Mouse (Mus musculus) hindbrain, embryonic 13.5 days (tissue): ENCODE data around the gene Grip1. TPM values are rescaled to one million over a fixed set of nuclear protein-coding genes. Genes with fewer than 3 reads are reported as not detected.

Experiments used
- ATAC-seq: fragments of 200-750 bp; cut with Nextera tagmentation; 2 replicates; pipeline ENCODE4 v1.8.0; 2017; ENCODE audit warnings: moderate TSS enrichment; ENCODE audit not compliant: low FRiP score
- H3K27ac ChIP-seq: fragments of 300-500 bp; sonication (generic); 2 replicates; pipeline ENCODE4 v1.5.1; 2015; ENCODE audit warnings: inconsistent platforms, mild to moderate bottlenecking, moderate library complexity
- H3K27me3 ChIP-seq: fragments of 300-500 bp; sonication (generic); 2 replicates; pipeline ENCODE4 v1.6.1; 2015; ENCODE audit warnings: mild to moderate bottlenecking, inconsistent platforms
- H3K36me3 ChIP-seq: fragments of 300-500 bp; sonication (generic); 2 replicates; pipeline ENCODE4 v1.6.1; 2015; ENCODE audit warnings: mild to moderate bottlenecking, inconsistent platforms
- H3K4me1 ChIP-seq: fragments of 300-500 bp; sonication (generic); replicated peaks from 2 replicates; pipeline ENCODE4 v1.6.1; 2015; ENCODE audit warnings: inconsistent platforms
- H3K4me2 ChIP-seq: fragments of 300-500 bp; sonication (generic); 2 replicates; pipeline ENCODE4 v1.6.1; 2015; ENCODE audit warnings: inconsistent platforms, mild to moderate bottlenecking, moderate library complexity
- H3K4me3 ChIP-seq: fragments of 300-500 bp; sonication (generic); 2 replicates; pipeline ENCODE4 v1.5.1; 2015; ENCODE audit warnings: mild to moderate bottlenecking, inconsistent platforms
- H3K9ac ChIP-seq: fragments of 300-500 bp; sonication (generic); 2 replicates; pipeline ENCODE4 v1.6.1; 2015; ENCODE audit warnings: mild to moderate bottlenecking, inconsistent platforms
- H3K9me3 ChIP-seq: fragments of 300-500 bp; sonication (generic); 2 replicates; pipeline ENCODE4 v1.6.1; 2016; ENCODE audit warnings: inconsistent platforms
- WGBS: fragments of 180-500 bp; shearing (Covaris S2); methylation state at CpG from one replicate; pipeline ENCODE4 v1.1.7; 2015; 5-methylcytosine and 5-hydroxymethylcytosine counted together
- polyA plus RNA-seq: library from polyadenylated mRNA; unstranded; fragments of >200 nt; fragmentation: Nextera tagmentation; extraction: Ambion mirVana; gene quantifications from 2 replicates; pipeline ENCODE4 v1.2.1, GENCODE M21; 2015

Grip1 gene
- polyA plus RNA-seq, 1 experiment from 2014 or later, result 17.7 TPM

DNA sequence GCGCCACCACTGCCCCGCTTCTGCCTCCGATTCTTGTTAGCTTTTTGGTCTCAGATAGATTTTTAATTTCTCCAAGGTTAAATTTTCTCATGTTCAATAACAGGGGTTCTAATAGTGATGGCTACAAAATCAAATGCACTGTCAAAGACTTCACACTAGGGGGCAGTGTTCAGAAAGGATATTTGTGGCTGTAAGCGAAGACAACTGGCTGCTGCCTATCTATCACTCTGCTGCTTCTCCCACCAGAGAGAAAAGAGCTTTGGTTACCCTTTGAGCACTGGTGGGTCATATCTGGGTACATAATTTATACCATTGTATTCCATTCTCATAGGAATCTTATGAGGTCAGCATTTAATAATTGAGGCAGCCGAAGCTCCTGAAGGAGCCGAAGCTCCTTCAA lies 431.9 kb downstream of the Grip1 start:
- no peak overlapping the region for H3K4me2 ChIP-seq
- no peaks in the 10 kb centered on the region for H3K36me3 ChIP-seq
- H3K27me3 ChIP-seq, result no peaks in the 10 kb centered on the region
- no peaks in the 10 kb centered on the region for H3K9me3 ChIP-seq
- WGBS, result 74% methylated on average over 6 of the region's 6 CpGs
- H3K9ac ChIP-seq, result no peak overlapping the region
- H3K4me1 ChIP-seq, result 0 out of 2 replicates have a peak, but pooled peaks cover 9% of the 10 kb centered on the region
- H3K4me3 ChIP-seq, result no peak overlapping the region
- ATAC-seq, result no peak
- no peak overlapping the region for H3K27ac ChIP-seq

DNA sequence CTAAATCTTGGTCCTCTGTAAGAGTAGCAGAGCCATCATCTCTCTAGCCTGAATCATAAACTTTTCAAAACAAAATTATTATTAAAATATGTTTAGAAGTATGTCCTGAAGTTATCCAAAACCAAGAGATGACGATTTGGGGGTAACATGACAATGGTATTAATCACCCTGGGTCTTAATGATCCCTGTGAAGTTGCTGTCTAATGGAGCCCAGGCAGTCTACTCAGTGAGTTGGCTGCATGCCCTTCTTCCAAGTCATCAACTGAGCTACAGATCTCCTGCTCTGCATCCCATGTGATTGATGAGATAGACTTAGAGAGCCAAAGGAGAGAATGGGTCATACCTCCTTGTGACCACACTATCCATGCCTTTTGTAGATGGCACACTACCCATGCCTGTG lies 433.1 kb downstream of the Grip1 start:
- H3K27ac ChIP-seq, result no peak overlapping the region
- WGBS, result 86% methylated on average over 1 of the region's 1 CpGs
- no peak for ATAC-seq

DNA sequence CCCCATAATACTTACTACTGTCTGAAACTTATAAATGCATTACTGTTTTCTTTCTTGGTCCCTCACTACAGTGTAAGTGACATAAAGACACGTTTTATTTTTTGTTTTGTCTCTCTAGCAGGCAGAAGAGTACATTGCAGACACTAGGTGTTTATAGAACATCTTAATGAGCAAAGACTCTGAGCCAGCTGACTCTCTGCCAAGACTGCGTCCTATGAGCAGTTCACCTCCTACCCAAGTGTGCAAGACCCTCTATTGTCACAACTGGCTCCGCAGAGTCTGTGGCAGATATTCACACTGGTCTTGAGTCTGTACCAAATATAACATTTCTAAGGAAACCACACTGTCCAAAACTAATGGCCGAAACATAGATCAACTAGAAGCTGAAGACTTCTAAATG lies 449.1 kb downstream of the Grip1 start:
- H3K4me2 ChIP-seq, result no peak overlapping the region
- H3K4me1 ChIP-seq, result 0 out of 2 replicates have a peak, but pooled peaks cover 3% of the 10 kb centered on the region
- H3K9ac ChIP-seq, result no peak overlapping the region
- H3K9me3 ChIP-seq, result peaks cover 3% of the 10 kb centered on the region
- no peak for ATAC-seq
- 73% methylated on average over 4 of the region's 4 CpGs for WGBS
- H3K27ac ChIP-seq, result no peak overlapping the region
- H3K27me3 ChIP-seq, result no peaks in the 10 kb centered on the region
- H3K36me3 ChIP-seq, result peaks cover 13% of the 10 kb centered on the region
- H3K4me3 ChIP-seq, result no peak overlapping the region

More for the DNA sequence above, 433.1 kb downstream of the Grip1 start:
- H3K27me3 ChIP-seq, result no peaks in the 10 kb centered on the region
- H3K4me2 ChIP-seq, result no peak overlapping the region
- H3K4me1 ChIP-seq, result 0 out of 2 replicates have a peak, but pooled peaks cover 3% of the 10 kb centered on the region
- H3K36me3 ChIP-seq, result peaks cover 5% of the 10 kb centered on the region
- no peak overlapping the region for H3K9ac ChIP-seq
- no peak overlapping the region for H3K4me3 ChIP-seq
- H3K9me3 ChIP-seq, result peaks cover 8% of the 10 kb centered on the region

DNA sequence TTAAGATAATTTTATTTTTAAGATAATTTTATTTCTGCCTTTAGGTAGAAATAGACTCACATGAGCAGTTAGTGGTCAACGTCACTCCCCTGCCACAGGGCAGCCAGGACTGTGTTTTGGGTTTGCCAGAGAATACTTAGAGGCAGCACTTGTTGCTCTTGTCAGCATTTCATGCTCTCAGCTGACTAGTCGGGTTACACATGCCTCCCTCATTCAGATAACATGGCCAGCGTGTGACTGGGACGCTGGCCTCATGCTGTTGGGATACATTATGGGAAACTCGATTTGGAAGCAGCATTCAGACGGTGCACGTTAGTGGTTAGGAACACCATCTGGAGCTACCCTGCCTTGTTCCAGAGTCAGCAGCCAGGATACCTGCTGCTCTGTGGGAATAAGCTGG lies 453.2 kb downstream of the Grip1 start:
- ATAC-seq, result no peak
- Histone ChIP-seq H3K9me3 (no peaks in the 10 kb centered on the region), H3K27ac (no peak overlapping the region), H3K36me3 (no peaks in the 10 kb centered on the region), H3K9ac (no peak overlapping the region), H3K4me2 (no peak overlapping the region), H3K27me3 (no peaks in the 10 kb centered on the region), H3K4me1 (peaks cover 3% of the 10 kb centered on the region; the same call in 1 of the 2 replicates), H3K4me3 (no peak overlapping the region)
- WGBS, result 63% methylated on average over 7 of the region's 7 CpGs

DNA sequence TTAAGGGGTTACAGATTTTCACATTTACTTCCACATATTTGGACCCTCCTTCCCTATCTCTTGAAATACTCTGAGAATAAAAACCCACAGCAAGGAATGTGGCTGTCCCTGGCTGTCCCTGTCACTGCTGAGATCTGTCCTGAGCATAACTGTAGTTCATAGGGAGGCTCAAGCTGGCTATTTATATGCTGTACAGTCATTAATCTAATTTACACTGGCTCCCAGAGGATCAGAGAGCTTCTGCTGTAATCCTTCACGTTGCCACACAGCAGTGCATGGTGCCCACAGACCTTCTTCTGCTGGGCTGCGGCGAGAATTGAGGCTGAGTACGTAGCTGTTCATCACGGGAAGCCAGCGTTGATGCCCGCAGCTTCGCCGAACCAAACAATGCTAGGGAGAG lies 464.4 kb downstream of the Grip1 start:
- Histone ChIP-seq H3K9me3 (no peaks in the 10 kb centered on the region), H3K27ac (peak overlapping the region; percentile 68), H3K27me3 (no peaks in the 10 kb centered on the region), H3K4me2 (no peak overlapping the region; the same call in 1 of the 2 replicates), H3K4me1 (peaks cover 8% of the 10 kb centered on the region; the same call in 1 of the 2 replicates), H3K4me3 (no peak overlapping the region), H3K36me3 (no peaks in the 10 kb centered on the region), H3K9ac (no peak overlapping the region)
- WGBS, result 58% methylated on average over 9 of the region's 9 CpGs
- 0 out of 2 replicates have a peak, but pooled peaks have one; percentile 59 for ATAC-seq

DNA sequence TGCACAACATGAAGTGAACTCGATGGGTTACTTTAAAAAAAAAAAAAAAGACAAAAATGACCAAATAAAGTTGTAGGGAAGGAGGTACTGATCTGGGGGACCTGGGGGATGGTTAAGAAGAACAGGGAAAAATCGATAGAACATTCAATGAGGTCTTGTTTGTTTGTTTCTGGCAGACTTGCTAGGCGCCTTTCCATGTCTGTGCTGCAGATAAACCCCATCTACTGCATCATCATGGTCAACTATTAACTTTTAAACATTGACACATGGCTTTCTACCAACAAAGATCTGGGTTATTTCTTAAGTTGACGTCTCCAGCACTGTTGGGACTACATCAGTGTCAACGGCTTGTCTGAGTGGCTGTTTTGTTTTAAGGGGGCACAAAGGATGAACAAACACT lies 474.3 kb downstream of the Grip1 start:
- Histone ChIP-seq H3K27me3 (no peaks in the 10 kb centered on the region), H3K27ac (no peak overlapping the region), H3K36me3 (peaks cover 10% of the 10 kb centered on the region), H3K4me1 (peaks cover 13% of the 10 kb centered on the region), H3K9me3 (no peaks in the 10 kb centered on the region), H3K9ac (no peak overlapping the region), H3K4me3 (no peak overlapping the region), H3K4me2 (no peak overlapping the region)
- 92% methylated on average over 5 of the region's 5 CpGs for WGBS
- no peak for ATAC-seq

DNA sequence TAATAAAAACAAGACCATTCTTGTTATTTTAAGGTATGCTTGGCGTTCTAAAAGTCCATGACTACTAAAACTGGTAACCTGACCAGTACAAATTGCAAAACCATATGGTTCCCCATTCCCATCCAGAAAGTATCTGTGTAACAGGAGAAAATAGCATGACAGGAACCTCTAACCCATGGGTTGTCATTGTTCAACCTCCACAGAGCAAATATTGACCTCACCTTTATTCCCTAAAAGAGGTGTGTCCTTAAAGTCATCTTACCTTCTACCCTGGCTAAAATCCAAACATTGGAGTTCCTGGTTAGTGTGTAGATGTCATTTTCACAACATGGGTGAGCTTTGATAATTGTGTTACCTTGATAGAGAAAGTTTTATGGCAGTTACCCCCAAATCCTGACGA lies 475.3 kb downstream of the Grip1 start:
- H3K27ac ChIP-seq, result no peak overlapping the region
- 90% methylated on average over 2 of the region's 2 CpGs for WGBS
- ATAC-seq, result no peak
- H3K4me1 ChIP-seq, result peaks cover 13% of the 10 kb centered on the region
- no peak overlapping the region for H3K9ac ChIP-seq
- no peak overlapping the region for H3K4me2 ChIP-seq
- peaks cover 11% of the 10 kb centered on the region for H3K36me3 ChIP-seq
- no peaks in the 10 kb centered on the region for H3K9me3 ChIP-seq
- no peaks in the 10 kb centered on the region for H3K27me3 ChIP-seq
- H3K4me3 ChIP-seq, result no peak overlapping the region

DNA sequence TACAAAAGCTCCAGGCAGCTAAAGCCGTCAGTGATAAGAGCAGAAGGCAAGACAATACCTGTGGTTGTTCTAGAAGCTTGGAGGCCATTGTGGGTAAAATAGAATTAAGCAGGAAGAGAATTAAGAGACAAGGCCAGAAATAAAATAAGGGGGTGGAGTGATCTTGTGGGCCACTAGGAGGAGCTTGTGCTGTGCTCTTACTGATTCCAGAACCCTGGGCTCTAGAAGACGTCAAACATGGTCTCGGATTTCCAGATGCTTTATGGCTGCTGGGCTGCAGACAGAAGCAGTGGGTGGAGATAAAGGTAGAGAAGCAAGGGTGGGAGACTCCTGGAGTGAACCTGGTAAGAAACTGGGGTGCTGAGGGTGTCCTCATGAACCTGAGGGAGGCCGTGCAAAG lies 479.2 kb downstream of the Grip1 start:
- no peak overlapping the region for H3K4me2 ChIP-seq
- no peaks in the 10 kb centered on the region for H3K27me3 ChIP-seq
- 68% methylated on average over 4 of the region's 4 CpGs for WGBS
- peaks cover 11% of the 10 kb centered on the region for H3K36me3 ChIP-seq
- no peak for ATAC-seq
- no peak overlapping the region for H3K9ac ChIP-seq
- 0 out of 2 replicates have a peak, but pooled peaks cover 5% of the 10 kb centered on the region for H3K4me1 ChIP-seq
- no peaks in the 10 kb centered on the region for H3K9me3 ChIP-seq
- no peak overlapping the region for H3K4me3 ChIP-seq
- no peak overlapping the region for H3K27ac ChIP-seq

DNA sequence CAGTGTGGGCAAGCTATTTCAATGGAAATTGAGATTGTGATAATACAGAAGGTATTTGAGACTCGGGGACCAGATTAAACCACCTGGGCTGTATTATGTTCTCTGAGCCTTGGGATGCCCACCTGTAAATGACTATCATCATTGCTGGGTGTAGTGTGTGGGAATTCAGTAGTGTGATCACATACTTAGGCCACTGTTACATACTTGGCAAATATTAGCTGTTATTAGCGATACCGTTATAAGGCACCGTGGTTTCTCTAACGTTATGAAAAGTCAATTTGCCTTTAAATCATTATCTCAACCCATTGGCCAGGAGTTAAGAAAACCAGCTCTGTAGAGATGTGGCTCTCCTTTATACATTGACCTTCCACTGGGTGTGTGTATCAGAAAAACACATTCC lies 479.7 kb downstream of the Grip1 start:
- H3K4me3 ChIP-seq, result no peak overlapping the region
- H3K4me1 ChIP-seq, result 0 out of 2 replicates have a peak, but pooled peaks cover 5% of the 10 kb centered on the region
- no peak for ATAC-seq
- WGBS, result 95% methylated on average over 5 of the region's 5 CpGs
- H3K9me3 ChIP-seq, result no peaks in the 10 kb centered on the region
- no peak overlapping the region for H3K9ac ChIP-seq
- no peak overlapping the region for H3K27ac ChIP-seq
- peaks cover 11% of the 10 kb centered on the region for H3K36me3 ChIP-seq
- no peaks in the 10 kb centered on the region for H3K27me3 ChIP-seq
- no peak overlapping the region for H3K4me2 ChIP-seq

DNA sequence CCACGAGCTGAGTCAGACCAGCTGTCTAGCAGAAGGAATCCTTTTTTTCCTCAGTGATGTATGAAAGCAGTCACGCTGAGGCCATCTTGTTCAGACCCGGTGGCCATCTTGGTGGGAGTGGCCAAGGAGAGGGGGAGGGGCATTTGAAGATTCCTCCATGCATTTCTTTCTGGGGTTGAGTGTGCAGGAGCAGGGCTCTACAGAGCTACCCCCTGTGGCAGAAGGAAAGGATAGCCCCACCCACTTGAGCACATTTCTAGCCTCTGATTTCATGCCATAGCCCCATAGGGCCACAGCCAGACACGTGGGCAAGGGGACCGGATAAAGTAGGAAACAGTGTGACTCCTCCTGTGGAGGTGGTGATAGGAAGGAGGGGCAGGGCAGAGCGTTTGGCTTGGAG lies 481.6 kb downstream of the Grip1 start:
- no peak for ATAC-seq
- H3K4me1 ChIP-seq, result no peaks in the 10 kb centered on the region
- H3K4me3 ChIP-seq, result no peak overlapping the region
- no peaks in the 10 kb centered on the region for H3K9me3 ChIP-seq
- H3K9ac ChIP-seq, result no peak overlapping the region
- H3K36me3 ChIP-seq, result peaks cover 11% of the 10 kb centered on the region
- H3K27ac ChIP-seq, result no peak overlapping the region
- no peak overlapping the region for H3K4me2 ChIP-seq
- no peaks in the 10 kb centered on the region for H3K27me3 ChIP-seq
- 81% methylated on average over 6 of the region's 6 CpGs for WGBS

DNA sequence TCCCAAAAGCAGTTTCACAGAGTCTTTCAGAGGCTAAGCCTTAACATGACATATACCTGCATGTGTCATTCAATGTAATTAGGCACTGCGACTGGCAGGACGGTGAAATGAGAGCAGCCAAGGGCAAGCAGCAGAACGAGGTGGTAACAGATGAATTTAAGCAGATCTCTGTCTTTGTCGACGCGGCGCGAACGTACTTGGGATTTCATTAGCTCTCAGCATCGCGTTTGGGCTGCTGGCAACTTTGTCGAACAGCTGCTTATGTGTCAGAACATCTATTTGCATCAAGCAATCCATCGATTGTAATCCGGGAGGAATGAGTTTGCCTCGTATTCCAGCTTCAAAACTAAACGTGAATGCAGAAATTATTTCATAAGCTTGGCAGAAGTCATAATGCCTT lies 483.9 kb downstream of the Grip1 start:
- no peak overlapping the region; the same call in 1 of the 2 replicates for H3K27ac ChIP-seq
- 65% methylated on average over 16 of the region's 16 CpGs for WGBS
- no peak overlapping the region for H3K9ac ChIP-seq
- no peaks in the 10 kb centered on the region for H3K27me3 ChIP-seq
- no peak overlapping the region for H3K4me2 ChIP-seq
- no peak for ATAC-seq
- H3K4me3 ChIP-seq, result no peak overlapping the region
- no peaks in the 10 kb centered on the region for H3K4me1 ChIP-seq
- H3K9me3 ChIP-seq, result no peaks in the 10 kb centered on the region
- H3K36me3 ChIP-seq, result 0 out of 2 replicates have a peak, but pooled peaks cover 2% of the 10 kb centered on the region

DNA sequence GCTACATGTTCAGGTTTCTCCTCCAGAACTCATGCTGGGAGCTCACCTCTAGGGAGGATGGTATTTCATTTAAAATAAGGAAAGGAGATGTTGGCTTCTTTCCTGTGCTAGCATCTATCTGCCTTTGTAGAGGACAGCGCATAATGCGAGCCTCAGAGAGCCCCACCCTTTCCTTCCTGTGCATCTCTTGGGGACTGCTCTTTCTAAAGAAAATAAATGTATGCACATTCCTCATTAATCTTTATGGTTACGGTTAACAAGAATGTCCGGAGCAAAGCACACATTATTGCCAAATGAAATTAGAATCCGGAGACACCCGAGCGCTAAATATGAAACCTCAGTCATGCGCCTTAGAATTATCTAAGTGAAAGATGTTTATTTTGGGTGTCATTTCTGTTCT lies 490.3 kb downstream of the Grip1 start:
- peaks cover 6% of the 10 kb centered on the region; the same call in 1 of the 2 replicates for H3K36me3 ChIP-seq
- no peaks in the 10 kb centered on the region for H3K27me3 ChIP-seq
- whole genome bisulfite sequencing, result 68% methylated on average over 8 of the region's 8 CpGs
- H3K4me3 ChIP-seq, result no peak overlapping the region
- H3K4me2 ChIP-seq, result no peak overlapping the region
- ATAC-seq, result no peak
- no peak overlapping the region for H3K9ac ChIP-seq
- no peaks in the 10 kb centered on the region for H3K9me3 ChIP-seq
- H3K4me1 ChIP-seq, result peaks cover 14% of the 10 kb centered on the region
- no peak overlapping the region for H3K27ac ChIP-seq

DNA sequence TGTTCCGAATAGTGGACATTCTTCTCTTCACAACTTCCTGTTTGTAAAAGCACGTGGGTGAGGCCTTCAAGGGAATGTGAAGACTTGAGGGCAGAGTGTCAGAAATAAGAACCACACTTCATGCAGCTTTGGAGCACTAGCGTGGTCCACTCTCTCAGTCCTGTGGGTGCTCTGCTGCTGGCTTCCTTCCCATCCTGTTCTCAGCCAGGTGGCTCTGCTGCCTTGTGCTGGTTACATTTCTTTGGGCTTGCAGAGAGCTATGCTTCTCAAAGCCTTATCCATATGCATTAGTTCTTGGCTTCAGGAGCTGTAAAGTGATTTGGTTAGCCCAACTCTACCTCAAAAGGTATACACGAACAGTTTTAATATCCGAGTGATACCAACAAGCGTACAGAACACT lies 497.8 kb downstream of the Grip1 start:
- H3K9ac ChIP-seq, result no peak overlapping the region
- no peaks in the 10 kb centered on the region for H3K27me3 ChIP-seq
- no peak overlapping the region for H3K4me2 ChIP-seq
- no peak overlapping the region for H3K27ac ChIP-seq
- no peaks in the 10 kb centered on the region for H3K9me3 ChIP-seq
- WGBS, result 91% methylated on average over 6 of the region's 6 CpGs
- no peak for ATAC-seq
- no peaks in the 10 kb centered on the region for H3K36me3 ChIP-seq
- peaks cover 5% of the 10 kb centered on the region; the same call in 1 of the 2 replicates for H3K4me1 ChIP-seq
- no peak overlapping the region for H3K4me3 ChIP-seq
